Mouse (Mus musculus) limb, embryonic 11.5 days (tissue): ENCODE results near the gene Mndal. TPM values are rescaled to one million over a fixed set of nuclear protein-coding genes. Genes with fewer than 3 reads are reported as not detected.
"Not testable (repeated sequence)": the region's sequence is repeated elsewhere in the genome, so short reads cannot be mapped to it uniquely, and the experiment has no call there.

ENCODE experiments used
- ATAC-seq: fragments of 200-750 bp; cut with Nextera tagmentation; 2 replicates; pipeline ENCODE4 v1.8.0; 2017; ENCODE audit warnings: low read depth; ENCODE audit not compliant: insufficient number of reproducible peaks, low FRiP score, low TSS enrichment
- DNase-seq: peaks from one replicate; pipeline ENCODE4 v3.0.0-alpha.2; 2015; ENCODE audit warnings: low spot score
- H3K27ac ChIP-seq: fragments of 300-500 bp; sonication (generic); replicated peaks from 2 replicates; pipeline ENCODE4 v1.5.1; 2014; ENCODE audit warnings: low read depth, mild to moderate bottlenecking, low read length
- H3K27me3 ChIP-seq: fragments of 300-500 bp; sonication (generic); 2 replicates; pipeline ENCODE4 v1.6.1; 2014; ENCODE audit warnings: mild to moderate bottlenecking, low read length, mixed read lengths; ENCODE audit not compliant: control insufficient read depth, insufficient read depth
- H3K36me3 ChIP-seq: fragments of 300-500 bp; sonication (generic); 2 replicates; pipeline ENCODE4 v1.6.1; 2014; ENCODE audit warnings: mild to moderate bottlenecking, low read length, moderate library complexity, mixed read lengths; ENCODE audit not compliant: control insufficient read depth, insufficient read depth
- H3K4me1 ChIP-seq: fragments of 300-500 bp; sonication (generic); 2 replicates; pipeline ENCODE4 v1.6.1; 2014; ENCODE audit warnings: low read length, mixed read lengths; ENCODE audit not compliant: control insufficient read depth, insufficient read depth
- H3K4me2 ChIP-seq: fragments of 300-500 bp; sonication (generic); 2 replicates; pipeline ENCODE4 v1.6.1; 2014; ENCODE audit warnings: low read depth, mild to moderate bottlenecking, moderate library complexity; ENCODE audit not compliant: severe bottlenecking
- H3K4me3 ChIP-seq: fragments of 300-500 bp; sonication (generic); 2 replicates; pipeline ENCODE4 v1.5.1; 2014; ENCODE audit warnings: low read depth, low read length
- H3K9ac ChIP-seq: fragments of 300-500 bp; sonication (generic); 2 replicates; pipeline ENCODE4 v1.6.1; 2014; ENCODE audit warnings: mild to moderate bottlenecking, low read length
- H3K9me3 ChIP-seq: fragments of 300-500 bp; sonication (generic); 2 replicates; pipeline ENCODE4 v1.6.1; 2016; ENCODE audit warnings: low read length; ENCODE audit not compliant: control insufficient read depth
- WGBS: fragments of 180-500 bp; shearing (Covaris S2); extraction: QIAGEN DNeasy Blood & Tissue Kit; methylation state at CpG from one replicate; pipeline ENCODE4 v1.1.7; 2014; 5-methylcytosine and 5-hydroxymethylcytosine counted together
- polyA plus RNA-seq: library from polyadenylated mRNA; unstranded; fragments of >200 nt; fragmentation: Nextera tagmentation; extraction: Ambion mirVana; gene quantifications from 2 replicates; pipeline ENCODE4 v1.2.1, GENCODE M21; 2014

The Mndal gene
- polyA plus RNA-seq, 1 experiment from 2014 or later, result 0.32 TPM

DNA sequence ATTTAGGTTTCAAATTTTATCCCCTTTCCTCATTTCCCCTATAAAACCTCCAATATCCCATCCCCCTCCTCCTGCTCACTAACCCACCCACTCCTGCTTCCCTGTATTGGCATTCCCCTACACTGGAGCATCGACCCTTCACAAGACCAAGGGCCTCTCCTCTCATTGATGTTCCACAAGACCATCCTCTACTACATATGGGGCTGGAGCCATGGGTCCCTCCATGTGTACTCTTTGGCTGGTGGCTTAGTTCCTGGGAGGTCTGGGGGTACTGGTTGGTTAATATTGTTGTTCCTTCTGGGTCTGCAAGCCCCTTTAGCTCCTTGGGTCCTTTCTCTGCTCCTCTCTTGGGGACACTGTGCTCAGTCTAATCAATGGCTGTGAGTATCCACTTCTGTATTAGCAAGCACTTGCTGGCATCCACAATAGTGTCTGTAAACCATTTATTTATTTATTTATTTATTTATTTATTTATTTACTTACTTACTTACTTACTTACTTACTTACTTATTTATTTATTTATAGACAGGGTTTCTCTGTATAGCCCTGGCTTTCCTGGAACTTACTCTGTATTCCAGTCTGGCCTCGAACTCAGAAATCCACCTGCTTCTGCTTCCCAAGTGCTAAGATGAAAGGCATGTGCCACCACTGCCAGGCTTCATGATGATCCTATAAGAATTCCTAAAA is 121.4 kb downstream of the Mndal start:
- H3K27ac ChIP-seq, H3K4me2 ChIP-seq, H3K4me1 ChIP-seq, H3K27me3 ChIP-seq, H3K9me3 ChIP-seq, ATAC-seq, H3K9ac ChIP-seq, H3K4me3 ChIP-seq, H3K36me3 ChIP-seq, DNase-seq: not testable (repeated sequence)
- WGBS, result 50% methylated on average over 2 of the region's 2 CpGs

DNA sequence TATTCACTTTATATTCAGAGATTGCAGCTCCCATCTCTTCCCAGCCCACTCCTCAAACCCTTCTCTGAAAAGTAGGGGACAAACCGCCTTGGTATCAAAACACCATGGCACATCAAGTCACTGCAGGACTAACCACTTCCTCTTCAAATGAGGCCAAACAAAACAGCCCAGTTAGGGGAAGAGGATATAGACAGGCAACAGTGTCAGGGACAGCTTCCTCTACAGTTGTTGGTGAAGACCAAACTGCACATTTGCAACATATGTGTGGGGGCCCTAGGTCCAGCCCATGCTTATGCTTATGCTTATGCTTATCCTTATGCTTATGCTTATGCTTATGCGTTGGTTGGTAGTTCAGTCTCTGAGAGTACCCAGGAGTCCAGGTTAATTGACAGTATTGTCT is 133.0 kb downstream of the Mndal start:
- not testable (repeated sequence) for H3K9me3 ChIP-seq, DNase-seq, H3K9ac ChIP-seq, H3K27me3 ChIP-seq, H3K36me3 ChIP-seq, H3K4me3 ChIP-seq, ATAC-seq, H3K27ac ChIP-seq, H3K4me2 ChIP-seq, H3K4me1 ChIP-seq
- 92% methylated on average over 2 of the region's 2 CpGs for WGBS

- H3K27ac ChIP-seq, H3K9ac ChIP-seq, H3K4me3 ChIP-seq, DNase-seq, H3K27me3 ChIP-seq, H3K4me2 ChIP-seq, H3K4me1 ChIP-seq, H3K36me3 ChIP-seq, H3K9me3 ChIP-seq: not testable (repeated sequence)
- 92% methylated on average over 2 of the region's 2 CpGs for WGBS
- 0 out of 2 replicates have a peak, but pooled peaks have one; percentile 40 for ATAC-seq
These were observed 139.5 kb downstream of the Mndal start for GRCm38 (mm10) chr1:173802689-173803281.

- 71% methylated on average over 3 of the region's 3 CpGs for WGBS
- H3K36me3 ChIP-seq, H3K4me2 ChIP-seq, H3K27me3 ChIP-seq, DNase-seq, H3K4me1 ChIP-seq, H3K4me3 ChIP-seq, H3K9ac ChIP-seq, ATAC-seq, H3K27ac ChIP-seq, H3K9me3 ChIP-seq: not testable (repeated sequence)
These were observed 140.1 kb downstream of the Mndal start for GRCm38 (mm10) chr1:173802207-173802606.

DNA sequence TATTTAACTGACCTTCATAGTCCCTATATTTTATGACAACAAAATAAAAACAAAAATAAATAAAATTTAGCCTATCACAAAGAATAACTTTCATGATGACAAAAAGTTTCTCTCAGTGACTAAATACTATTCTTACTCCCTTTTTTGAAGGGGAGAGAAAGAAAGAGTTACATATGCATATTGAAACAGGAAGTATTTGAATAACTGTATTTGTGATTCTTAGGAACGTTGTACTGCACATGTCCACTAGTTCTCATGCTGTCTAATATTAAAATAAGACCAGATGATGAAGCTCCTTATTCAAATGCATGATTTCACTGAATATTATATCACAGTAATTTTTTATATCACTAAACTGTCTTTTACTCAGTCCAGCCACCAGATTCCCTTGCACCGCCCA is 140.5 kb downstream of the Mndal start:
- H3K4me1 ChIP-seq, DNase-seq, H3K9me3 ChIP-seq, H3K9ac ChIP-seq, ATAC-seq, H3K4me3 ChIP-seq, H3K27ac ChIP-seq, H3K27me3 ChIP-seq, H3K36me3 ChIP-seq, H3K4me2 ChIP-seq: not testable (repeated sequence)
- WGBS, result 84% methylated on average over 2 of the region's 2 CpGs

Other genes starting within 250 kb of the Mndal start
- gene Ifi207, start 200.7 kb downstream of the Mndal start, polyA plus RNA-seq, result 0.48 and 0.57 TPM in 2 replicates
- gene Ifi204, start 175.5 kb downstream of the Mndal start, polyA plus RNA-seq, result 0.09 and 0.89 TPM in 2 replicates
- gene Ifi211, start 29.4 kb downstream of the Mndal start, polyA plus RNA-seq, result 0.16 and 0.18 TPM in 2 replicates
- gene Ifi203, start 181 bp upstream of the Mndal start, polyA plus RNA-seq, result 0.04 and 0.24 TPM in 2 replicates
- not detected in 2 replicates for gene Ifi202b, start 40.3 kb upstream of the Mndal start, polyA plus RNA-seq
- not detected in 2 replicates for gene Ifi205, start 89.3 kb upstream of the Mndal start, polyA plus RNA-seq
- not detected in 2 replicates for gene Olfr433, start 98.2 kb upstream of the Mndal start, polyA plus RNA-seq
- gene Olfr432, start 106.7 kb upstream of the Mndal start, polyA plus RNA-seq, result not detected in 2 replicates
- not detected in 2 replicates for gene Olfr430, start 124.1 kb upstream of the Mndal start, polyA plus RNA-seq
- not detected in 2 replicates for gene Olfr429, start 141.8 kb upstream of the Mndal start, polyA plus RNA-seq
- not detected in 2 replicates for gene Olfr427, start 154.4 kb upstream of the Mndal start, polyA plus RNA-seq
- gene Olfr231, start 178.7 kb upstream of the Mndal start, polyA plus RNA-seq, result not detected in 2 replicates
- gene Olfr424, start 189.0 kb upstream of the Mndal start, polyA plus RNA-seq, result not detected in 2 replicates
- gene Olfr420, start 213.1 kb upstream of the Mndal start, polyA plus RNA-seq, result not detected in 2 replicates
- 1.8 and 1.9 TPM in 2 replicates for gene Spta1, start 230.3 kb upstream of the Mndal start, polyA plus RNA-seq